Mouse (Mus musculus): ENCODE measurements around the gene Mon1a.

DNA sequence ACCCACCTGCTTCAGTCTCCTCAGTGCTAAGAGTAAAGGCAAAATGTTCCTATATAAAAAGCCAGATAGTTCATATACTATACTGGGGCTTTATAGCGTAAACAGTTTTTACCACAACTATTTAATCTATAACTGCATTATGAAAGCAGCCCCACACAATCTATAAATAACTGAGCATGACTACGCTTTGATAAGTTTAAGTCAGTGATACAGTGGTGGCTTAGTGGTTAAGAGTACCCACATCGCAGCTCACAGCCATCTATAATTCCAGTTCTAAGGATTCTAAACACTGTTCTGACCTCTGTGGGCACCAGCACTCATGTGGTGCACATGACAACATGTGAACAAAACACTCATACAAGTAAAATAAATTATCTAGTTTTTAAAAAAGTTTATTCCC, 29.6 kb upstream of the Mon1a start:
- TF ChIP-seq POLR2A (IDR thresholded peaks at IDR 0.05; ENCODE audit: borderline replicate concordance, low read depth, low read length) (no peak), CTCF (IDR thresholded peaks at IDR 0.05; ENCODE audit: low read depth, low read length) (no peak)
